Mouse (Mus musculus): ENCODE results near the gene Sec13.
A peak's percentile ranks its signal among the peaks of the same experiment; 100 is the strongest.
"Not testable (repeated sequence)": the region's sequence is repeated elsewhere in the genome, so short reads cannot be mapped to it uniquely, and the experiment has no call there.

Sec13 gene

DNA sequence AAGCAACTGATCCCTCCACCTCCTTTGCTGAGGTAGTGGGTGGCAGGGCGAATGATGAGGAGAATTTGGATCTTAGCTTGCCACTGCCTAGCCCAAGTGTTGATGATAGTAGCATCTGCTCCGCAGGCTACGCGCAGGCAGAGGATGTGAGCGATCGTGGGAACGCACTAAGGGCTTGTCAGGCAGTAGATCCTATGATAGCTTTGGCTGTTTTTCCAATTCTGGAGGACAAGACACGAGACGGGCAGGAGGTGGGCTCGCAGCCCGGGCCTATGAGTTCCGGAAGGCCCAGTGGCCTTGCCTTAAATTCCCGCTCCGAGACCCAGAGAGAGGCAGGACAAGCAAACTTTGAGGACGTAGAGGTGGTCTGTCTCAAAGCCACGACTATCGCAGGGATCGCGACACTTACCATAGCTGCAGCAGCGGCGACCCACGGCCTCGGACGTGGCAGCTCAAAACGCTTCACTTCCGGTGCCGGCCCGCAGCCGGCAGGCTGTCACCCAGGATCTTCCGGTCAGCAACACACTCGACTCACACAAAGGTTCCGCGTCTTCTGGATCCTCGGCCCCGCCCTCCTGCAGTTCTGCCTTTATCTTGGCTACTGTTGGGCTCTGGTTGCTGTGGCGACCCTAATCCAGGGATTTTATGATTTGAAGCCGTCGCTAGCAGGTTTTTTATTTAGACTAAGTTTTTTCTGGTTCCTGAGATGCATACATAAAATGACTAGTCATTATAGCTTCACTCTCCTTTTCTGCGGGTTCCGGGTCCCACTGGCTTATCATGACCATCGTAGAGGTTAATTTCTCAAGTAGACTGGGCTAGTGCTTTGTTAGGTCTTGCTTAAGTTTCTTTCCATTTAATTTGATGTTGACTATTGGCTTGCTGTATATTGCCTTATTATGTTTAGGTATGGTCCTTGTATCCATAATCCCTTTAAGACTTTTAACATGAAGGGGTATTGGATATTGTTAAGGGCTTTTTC, at the start of gene Sec13:
Gene Sec13 (minus strand): TSS at position 508 of the 982 bp plus-strand sequence.
- DNase-seq (ENCODE audit: low read depth, low spot score) = peak; percentile 90

DNA sequence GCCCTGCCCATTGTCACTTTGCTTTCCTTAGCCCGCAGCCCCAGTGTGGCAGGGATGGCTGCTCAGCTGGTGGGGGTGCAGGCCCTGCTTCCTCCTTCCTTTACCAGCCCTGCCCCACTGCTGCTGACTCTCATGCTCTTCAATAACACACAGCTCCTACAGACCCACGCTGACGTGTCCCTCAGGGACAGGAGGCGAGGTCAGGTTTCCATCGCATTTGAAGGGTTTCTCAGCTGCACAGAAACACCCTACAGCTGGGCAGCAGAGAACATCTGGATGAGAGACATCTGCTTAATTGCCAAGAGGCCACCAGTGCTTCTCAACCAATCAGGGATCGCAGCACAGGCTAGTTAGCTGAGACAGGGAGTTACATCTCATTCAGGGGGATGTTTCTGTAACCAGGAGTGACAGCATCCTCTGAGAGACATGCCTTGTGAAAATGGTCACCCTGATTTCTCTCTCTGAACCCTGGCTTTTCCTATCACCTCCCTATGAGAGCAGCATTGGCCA, 47.0 kb upstream of the Sec13 start:
- no peak for DNase-seq (ENCODE audit: low read depth, low spot score)

DNA sequence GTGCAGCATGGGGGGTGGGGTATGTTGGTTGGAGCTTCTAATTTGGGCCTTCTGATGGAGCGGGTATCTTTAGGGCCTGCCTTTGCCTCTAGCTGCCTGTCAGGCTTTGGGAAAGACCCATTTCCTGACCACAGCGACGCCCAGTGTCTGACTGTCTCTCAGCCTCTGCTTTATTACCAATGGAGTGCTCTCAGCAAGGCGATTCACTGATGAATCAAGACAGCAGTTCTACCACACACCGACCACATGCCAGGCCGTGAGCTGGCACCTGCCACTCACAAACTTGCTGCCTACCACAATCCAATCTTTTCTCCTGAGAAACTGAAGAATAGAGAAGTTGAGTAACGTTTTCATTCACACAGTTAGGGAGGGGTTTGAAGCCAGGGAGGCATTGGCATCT, 45.1 kb upstream of the Sec13 start:
- peak; percentile 8 for DNase-seq (ENCODE audit: low read depth, low spot score)

DNA sequence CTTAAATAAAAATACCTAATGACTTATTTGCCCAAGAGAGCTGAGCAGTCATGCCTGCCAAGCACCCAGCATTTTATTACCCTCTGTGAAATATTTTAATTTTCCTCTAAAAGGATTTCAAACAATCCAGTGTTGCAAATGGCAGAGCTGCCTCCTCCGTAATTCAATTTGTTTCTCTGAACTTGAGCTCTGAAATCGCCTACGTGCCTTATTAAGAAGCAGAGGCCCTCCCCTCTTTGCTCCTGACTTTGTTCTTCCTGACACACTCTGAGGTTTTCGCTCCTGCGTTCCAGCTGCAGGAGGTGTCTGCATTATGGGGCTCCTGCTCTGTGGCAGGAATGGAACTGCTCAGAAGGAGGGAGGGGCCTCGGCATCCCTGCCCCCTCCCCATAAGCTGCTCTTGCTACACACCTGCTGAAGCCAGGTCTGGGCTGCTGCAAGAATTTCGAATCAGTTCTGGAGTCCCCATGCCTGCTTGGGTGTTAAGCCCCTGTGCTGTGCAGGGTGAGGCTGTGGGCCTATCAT, 37.7 kb upstream of the Sec13 start:
- no peak for DNase-seq (ENCODE audit: low read depth, low spot score)

DNA sequence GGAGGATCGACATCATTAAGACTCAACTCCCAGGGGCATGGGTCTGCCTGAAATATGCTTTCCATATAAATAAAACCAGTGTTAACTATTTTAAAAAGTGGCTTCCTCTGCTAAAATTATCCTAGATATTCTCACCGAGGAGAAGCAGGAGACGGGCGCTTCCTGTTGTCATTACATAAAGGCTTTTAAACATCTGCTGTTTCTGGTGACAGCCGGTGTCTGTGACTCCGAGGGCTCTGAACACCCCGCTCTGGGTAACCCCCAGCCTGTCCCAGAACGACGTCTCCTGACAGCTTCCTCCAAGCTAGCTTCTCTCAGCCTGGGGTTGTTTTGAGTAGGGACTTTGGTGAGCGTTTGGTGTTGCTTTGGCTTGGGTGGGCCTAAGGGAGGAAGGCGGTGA, 28.3 kb upstream of the Sec13 start:
- DNase-seq (ENCODE audit: low read depth, low spot score) = no peak

DNA sequence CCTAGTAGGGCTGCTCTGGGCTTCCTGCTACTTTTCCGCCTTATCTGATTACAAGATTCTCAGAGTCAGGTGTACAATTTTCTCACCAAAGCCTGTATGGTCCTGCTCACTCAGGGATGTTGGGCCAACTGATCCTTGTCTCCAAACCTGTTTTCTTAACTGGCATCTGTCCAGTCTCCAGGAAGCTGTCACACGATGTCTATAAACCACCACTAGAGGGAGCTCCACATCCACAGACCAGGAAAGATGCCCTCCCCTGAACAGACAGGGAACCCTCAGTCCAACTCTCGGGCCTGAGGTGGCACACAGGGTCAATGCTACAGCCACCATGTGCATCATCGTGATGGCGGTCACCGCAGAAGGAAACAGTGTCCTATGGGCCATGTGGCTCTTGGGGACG, 21.1 kb upstream of the Sec13 start:
- peak; percentile 52 for DNase-seq (ENCODE audit: low read depth, low spot score)

DNA sequence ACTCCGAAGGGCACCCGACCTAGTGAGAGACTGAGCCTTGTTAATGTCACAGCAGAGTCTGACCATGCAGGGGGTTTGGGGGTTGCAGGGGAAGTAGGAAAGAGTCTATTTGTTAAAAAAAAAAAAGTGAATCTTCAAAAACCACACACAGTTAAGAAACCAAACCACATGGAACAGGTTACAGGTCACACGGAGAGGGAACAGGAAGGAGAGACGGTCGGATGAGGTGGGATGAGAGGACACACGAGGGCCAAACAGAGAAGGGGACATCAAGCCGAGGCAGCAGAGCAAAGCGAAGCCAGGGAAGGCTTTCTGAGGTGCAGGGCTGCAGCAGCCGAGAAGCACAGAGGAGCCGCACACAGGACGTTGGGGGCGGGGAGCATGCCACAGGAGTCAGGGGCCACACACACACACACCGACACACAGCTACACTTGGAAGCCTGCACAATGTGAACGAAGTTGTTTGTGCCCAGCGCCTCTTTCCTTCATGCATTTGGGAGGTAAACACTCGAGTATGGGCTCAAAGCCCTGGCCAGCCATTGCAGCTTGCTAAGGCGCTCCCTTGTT, 8.7 kb upstream of the Sec13 start:
- peak; percentile 35 for DNase-seq (ENCODE audit: low read depth, low spot score)

DNA sequence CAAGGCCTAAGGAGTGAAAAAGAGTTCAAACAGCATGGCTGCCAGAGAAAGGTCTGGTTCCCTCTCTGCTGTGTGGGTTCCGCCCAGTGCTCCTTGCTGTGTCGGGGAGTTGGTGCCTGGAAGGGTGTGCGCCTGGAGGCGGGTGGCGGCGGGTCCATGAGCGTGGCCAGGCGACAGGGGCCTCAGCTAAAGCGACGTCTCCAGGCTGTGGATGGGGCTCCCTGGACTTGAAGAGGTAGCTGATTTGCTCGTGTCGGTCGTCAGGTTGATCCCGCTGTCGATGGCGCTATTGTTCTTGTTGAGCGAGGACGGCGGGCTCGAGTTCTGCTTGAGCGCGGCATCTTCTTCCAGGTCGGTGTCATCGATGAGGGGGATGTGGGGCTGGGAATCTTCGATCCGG, 7.8 kb upstream of the Sec13 start:
- DNase-seq (ENCODE audit: low read depth, low spot score) = no peak

DNA sequence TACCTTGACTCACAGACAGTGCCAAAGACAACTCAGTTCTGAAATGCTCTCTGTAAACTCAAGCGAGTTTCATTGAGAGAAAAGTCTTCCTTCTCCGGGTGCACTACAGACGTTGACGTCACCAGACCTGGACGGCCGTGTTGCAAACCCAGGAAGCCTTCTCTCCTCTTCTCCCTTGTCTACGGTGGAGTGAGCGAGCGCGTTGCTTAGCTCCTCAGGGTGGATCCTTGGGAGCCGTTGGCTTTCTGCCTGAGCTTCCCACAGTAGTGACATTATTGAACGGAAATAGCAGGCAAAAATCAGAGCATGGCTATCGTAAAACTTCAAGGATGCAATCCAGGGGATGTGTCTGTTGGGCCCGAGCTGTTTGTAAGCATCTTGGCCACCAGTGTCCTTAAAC, 6.7 kb upstream of the Sec13 start:
- DNase-seq (ENCODE audit: low read depth, low spot score) = no peak

DNA sequence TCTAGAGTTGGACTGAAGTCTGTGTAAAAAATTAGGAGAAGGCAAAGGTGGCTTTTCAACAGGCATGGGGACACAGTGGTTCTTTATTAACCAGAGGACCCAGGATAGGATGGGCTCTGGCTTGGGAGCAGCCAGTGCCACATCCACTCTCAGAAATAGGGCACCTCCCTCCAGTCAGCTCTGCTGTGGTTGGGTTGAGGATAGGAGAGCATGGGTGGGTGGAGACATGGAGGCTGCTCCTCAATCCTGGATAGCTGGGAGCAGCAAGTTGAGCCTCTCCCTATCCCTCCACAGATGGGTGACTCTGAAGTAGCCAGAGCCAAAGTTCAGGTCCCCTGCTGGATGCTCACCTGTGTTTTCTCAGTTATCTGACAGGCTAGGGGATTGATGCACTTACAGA, 4.6 kb upstream of the Sec13 start:
- no peak for DNase-seq (ENCODE audit: low read depth, low spot score)

DNA sequence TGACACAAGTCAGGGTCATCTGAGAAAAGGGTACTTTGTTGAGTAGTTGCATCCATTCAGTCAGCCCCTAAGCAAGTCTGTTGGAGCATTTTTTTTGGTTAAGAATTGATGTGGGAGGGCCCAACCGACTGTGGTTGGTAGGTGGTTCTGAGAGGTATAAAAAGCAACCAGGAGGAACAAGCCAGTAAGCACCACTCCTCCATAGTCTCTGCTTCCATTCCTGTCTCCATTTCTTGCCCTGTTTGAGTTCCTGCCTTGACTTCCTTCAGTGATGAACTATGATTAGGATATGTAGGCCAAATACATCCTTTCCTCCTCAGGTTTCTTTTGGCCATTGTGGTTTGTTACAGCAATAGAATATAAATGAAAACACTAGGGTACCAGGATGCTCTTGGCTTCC, 2.6 kb upstream of the Sec13 start:
- DNase-seq (ENCODE audit: low read depth, low spot score) = no peak

DNA sequence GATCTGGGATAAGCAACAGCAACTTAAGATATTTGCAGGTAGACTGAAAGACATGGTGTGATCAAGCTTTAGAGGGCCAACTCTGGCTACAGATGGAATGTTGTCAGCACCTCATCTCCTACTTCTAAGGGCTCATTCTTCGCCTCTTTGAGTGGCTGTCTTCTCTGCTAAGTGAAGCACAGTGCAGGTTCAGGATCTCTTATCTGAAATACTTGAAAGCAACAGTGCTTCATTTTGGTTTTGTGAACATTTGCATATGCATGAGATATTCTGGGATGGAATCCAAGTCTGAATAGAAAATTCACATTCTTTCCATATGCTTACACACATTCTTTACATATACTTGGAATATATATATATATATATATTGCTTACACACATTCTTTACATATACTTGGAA, 1.8 kb upstream of the Sec13 start:
- DNase-seq (ENCODE audit: low read depth, low spot score) = no peak

DNA sequence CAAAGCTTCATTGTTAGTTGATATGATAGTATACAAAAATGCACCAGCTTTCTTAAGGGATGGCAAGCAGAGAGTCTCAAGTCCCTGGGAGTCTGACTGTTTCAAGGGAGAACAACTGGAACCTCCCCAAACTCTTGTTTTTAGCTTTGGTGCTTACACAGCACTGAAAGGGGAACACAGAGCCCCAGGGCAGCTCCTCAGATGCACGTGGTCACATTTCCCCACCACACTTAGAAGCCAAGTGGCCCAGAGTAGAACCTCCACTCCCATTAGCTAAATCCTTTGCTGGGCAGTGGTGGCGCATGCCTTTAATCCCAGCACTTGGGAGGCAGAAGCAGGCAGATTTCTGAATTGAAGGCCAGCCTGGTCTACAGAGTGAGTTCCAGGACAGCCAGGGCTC, 882 bp upstream of the Sec13 start:
- no peak for DNase-seq (ENCODE audit: low read depth, low spot score)

DNA sequence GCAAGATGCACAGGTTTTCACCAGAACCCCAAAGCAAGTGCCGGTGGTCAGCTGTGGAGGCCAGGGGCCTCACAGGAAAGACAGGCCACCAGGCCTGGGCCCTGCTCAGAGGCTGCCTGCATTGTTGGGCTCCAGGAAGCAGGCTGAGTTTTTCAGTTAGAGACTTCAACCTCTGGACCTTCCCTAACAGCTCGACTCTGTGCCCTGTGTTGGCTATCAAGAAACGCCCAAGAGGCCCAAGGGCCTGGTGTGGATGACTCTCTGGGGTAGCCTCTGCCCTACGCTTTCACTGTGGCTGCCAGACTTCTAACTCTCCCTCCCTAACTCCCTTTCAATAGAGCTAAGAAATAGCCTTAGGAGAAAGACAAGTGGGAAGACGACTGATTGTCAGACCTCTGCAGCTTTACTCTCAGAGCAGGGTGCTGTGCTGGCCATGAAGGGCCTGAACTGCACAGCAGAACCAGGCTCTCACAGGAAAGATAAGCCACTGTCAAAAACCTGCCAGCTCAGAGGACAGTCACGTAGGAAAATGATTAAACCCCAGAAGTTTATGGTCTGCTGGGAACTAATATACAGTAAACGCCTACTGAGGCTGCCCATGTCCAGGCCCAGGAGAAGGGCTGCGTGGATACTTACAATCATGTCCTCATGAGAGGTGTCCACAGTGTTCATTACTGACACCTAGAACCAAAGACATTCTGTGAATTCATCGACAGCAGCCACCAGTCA, 3.1 kb downstream of the Sec13 start:
- DNase-seq (ENCODE audit: low read depth, low spot score) = no peak

DNA sequence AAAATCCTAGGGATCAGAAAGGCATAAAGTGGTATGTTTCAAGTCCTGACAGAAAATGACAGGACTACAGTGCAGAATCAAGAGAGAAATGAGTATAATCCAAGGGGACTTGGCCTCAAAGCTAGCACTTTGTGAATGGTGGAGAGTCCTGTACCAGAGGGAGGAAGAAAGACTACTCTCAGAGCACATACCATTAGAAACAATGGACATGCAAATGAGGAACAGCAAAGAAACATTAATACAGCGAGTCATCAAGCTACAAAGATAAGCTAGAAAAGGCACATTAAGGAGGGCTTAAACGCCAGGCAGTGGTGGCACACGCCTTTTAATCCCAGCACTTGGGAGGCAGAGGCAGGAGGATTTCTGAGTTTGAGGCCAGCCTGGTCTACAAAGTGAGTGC, 9.2 kb downstream of the Sec13 start:
- no peak for DNase-seq (ENCODE audit: low read depth, low spot score)

DNA sequence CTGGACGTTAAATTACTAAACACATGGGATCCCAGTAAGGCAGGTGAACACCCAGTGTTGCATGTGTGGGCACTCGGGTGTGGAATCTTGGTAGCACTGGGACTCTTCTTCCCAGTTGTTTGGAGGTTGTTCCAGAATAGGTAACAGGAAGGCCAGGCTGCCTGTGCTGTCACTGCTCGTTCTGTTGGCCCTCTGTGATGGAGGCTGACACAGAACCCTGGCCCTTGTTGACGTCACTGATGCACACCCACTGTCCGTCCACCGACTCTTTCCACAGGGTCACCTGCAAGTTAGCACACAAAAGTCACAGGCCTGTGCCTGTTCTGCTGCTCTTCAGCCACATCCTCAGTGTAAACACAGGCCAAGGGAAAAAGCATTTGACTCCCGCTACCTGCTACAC, 12.4 kb downstream of the Sec13 start:
- DNase-seq (ENCODE audit: low read depth, low spot score) = no peak

DNA sequence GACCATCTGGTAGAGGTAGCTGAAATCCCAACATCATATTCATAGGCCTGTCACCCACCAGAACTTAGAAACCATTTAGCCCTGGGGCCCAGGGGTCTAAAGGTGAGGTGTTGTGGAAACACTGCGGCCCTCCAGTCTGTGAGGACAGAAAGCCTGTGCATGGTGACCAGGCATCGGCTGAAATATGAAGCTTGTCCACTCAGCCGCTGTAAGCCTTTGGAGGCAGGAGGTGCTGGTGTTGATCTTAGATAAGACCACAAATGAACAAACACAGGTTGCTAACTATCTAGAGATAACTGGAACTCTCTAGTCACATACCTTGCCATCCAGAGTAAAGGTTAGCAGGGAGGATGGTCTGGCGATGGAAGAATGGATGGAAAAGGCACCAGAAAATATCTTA, 19.5 kb downstream of the Sec13 start:
- DNase-seq (ENCODE audit: low read depth, low spot score) = no peak

DNA sequence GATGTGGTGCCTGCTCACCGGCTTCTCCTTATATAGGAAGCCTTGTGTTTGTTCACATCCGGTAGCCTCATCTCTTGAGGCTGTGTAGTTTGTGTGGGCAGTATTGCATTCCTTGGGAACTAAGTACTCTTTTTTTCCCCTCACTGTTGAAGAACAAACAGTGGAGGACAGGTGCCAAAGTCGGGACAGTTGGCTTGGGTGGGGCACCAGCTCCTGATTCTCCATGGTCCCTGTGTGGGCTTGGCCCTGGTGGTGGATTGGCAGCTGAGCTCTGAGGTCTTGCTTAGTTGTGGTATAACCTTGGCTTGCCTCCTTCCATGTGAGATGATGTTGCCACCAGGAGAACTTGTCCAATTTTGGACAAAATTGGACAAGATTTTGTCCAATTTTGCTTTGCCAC, 20.7 kb downstream of the Sec13 start, which contains the start of gene Ghrl:
Gene Ghrl (minus strand): TSS at position 3 of the 400 bp plus-strand sequence.
- no peak for DNase-seq (ENCODE audit: low read depth, low spot score)

DNA sequence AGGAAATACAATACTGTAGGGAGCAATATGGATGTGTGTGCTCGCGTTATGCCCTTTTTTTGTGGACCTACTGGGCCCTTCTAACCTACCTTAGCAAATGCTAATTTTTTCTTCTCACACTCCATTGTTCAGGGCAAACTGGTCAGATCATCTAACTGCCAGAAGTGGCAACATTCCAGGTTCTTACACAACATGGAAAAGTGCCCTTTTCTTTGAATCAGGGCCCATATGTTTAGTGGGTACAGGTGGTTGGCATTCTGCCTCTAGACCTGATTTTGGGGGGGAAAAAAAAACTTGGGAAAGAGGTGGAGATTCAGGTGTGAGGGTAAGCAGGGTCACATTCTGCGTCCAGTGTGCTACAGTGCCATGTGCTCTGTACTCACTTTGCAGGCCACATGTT, 23.0 kb downstream of the Sec13 start:
- no peak for DNase-seq (ENCODE audit: low read depth, low spot score)

DNA sequence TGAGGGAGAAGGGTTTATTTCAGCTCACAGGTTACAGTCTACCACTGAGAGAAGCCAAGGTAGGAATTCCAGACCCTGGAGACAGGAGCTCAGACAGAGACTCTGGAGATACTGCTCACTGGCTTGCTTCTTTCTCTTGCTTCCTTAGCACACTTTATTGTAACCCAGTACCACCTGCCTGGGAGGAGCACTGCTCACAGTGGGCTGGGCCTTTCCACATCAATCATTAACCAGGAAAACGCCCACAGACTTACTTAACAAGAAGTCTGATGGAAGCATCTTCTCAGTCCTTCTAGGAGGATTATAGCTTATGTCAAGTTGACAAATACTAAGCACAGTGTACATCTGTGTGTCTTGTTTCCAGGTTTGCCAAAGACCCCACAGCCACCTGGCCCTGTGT, 25.7 kb downstream of the Sec13 start:
- no peak for DNase-seq (ENCODE audit: low read depth, low spot score)

DNA sequence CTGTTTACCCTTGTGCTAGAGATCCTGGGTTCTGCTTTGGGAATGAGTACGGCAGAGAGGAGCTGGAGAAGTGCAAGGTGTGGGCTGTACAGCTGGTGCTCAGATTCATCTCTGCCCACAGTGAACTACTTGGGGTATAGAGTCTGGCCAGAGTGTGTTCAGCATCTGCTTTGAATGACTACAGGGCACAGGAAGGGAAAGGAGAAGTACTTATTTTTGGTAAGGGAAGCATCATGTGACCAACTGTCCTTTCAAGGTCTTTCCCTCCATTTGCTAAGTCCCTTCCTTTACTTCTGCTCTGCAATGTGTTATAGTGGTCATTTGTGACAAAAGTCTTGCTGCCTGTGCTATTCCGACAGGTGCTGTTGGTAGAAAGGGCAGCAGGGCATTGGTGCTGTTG, 26.3 kb downstream of the Sec13 start:
- DNase-seq (ENCODE audit: low read depth, low spot score) = no peak

DNA sequence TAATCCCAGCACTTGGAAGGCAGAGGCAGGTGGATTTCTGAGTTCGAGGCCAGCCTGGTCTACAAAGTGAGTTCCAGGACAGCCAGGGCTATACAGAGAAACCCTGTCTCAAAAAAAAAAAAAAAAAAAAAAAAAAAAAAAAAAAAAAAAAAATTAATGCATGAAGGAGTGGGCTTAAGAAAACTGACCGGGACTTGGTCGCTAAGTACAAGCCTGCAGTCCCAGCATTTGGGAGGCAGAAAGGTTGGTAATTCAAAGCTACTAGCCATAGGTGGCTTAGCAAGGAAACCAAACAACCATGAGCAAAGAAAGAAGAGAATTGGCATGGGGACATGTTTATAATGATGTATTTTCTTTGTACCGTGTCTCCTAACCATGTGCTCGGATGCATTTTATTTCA, 27.2 kb downstream of the Sec13 start:
- DNase-seq (ENCODE audit: low read depth, low spot score) = not testable (repeated sequence)
